Mouse (Mus musculus): Measurements from ENCODE around the gene Mkrn1. TPM values are rescaled to one million over a fixed set of nuclear protein-coding genes. Genes with fewer than 3 reads are reported as not detected.

Gene Mkrn1
- total RNA-seq (2014; rRNA removed) (222 and 264 TPM in 2 replicates), polyA plus RNA-seq (2015; fragmentation: Nextera tagmentation; extraction: Ambion mirVana) (199 and 217 TPM in 2 replicates)

DNA sequence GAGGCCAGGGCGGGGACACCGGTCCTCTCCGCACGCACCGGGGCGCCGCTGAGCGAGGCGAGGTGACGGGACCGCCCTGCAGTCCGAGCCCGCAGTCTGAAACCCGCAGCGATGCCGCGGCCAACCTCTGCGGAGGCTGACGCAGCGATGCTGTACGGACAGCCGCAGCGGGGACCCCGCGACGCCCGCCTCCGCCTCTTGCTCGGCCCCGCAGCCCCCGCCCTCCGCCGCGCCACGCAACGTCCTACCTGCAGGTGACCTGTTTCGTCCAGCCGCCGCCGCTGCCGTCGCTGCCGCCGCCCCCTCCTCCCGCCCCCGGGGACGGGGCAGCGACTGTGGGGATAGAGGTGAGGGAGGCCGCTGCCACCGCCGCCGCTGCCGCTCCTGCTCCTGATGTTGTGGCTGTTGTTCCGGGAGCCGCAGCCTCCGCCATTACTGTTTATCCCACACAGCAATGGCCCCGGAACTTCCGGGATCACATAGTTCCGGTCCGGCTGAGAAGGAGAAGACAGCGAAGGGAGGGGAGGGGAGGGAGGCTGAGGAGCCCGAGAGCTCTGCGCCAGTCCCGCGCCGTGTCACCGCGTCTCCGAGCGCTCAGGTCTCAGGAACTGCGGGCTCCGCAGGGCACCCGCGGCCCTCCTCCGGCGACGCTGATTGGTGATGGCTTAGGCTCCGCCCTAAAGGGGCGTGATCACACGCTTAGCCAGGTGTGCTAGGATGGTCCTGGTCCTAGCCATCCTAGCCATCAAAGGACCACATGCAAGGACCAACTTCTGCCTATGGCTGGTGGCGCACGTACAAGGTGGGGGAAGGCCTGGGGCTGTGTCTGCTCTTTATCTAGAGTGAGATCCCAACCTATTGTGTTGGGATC is at the start of gene Mkrn1:
Gene Mkrn1, minus strand, starts transcription at position 612 of the 871 bp plus-strand sequence.
- peak within 1 kb of the TSS; percentile 97 for H3K4me3 ChIP-seq (ENCODE audit: low read depth, low read length)
- WGBS = 4% methylated on average over 57 of the region's 82 CpGs
- peak; percentile 94 for ATAC-seq

DNA sequence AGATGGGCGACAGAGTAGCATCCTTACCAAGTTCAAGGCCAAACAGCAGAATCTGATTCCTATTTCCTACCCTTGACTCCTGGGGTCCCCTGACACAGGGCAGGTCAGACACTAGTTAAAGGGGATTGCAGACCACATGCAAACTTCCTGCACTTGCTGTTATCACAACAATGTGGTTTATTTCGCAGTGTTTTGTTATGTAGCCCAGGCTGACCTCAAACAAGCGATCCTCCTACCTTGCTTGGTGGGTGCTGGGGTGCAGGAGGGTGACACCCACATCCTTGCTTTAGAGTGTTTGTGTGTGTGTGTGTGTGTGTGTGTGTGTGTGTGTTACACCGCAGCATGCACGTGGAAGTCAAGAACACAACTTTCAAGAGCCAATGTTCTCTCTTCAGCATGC is 49.2 kb upstream of the Mkrn1 start:
- Histone ChIP-seq H3K4me3 (ENCODE audit: low read depth, low read length) (no peak overlapping the region), H3K4me2 (ENCODE audit: low read depth) (no peak overlapping the region), H3K27me3 (ENCODE audit: insufficient read depth, low read length) (no peaks in the 10 kb centered on the region), H3K27ac (ENCODE audit: low read depth, low read length) (no peak overlapping the region), H3K36me3 (ENCODE audit: insufficient read depth) (peaks cover 15% of the 10 kb centered on the region; the same call in 1 of the 2 replicates), H3K9me3 (ENCODE audit: low read length) (no peaks in the 10 kb centered on the region), H3K4me1 (ENCODE audit: insufficient read depth) (no peaks in the 10 kb centered on the region), H3K9ac (no peak overlapping the region)
- TF ChIP-seq CTCF (IDR thresholded peaks at IDR 0.05; ENCODE audit: low read depth) = no peak
- ATAC-seq (no peak), DNase-seq (no peak)
- WGBS = 90% methylated on average over 5 of the region's 5 CpGs

More for the DNA sequence above, at the start of gene Mkrn1:
- H3K27ac ChIP-seq (ENCODE audit: low read depth, low read length) = peak within 1 kb of the TSS; percentile 95
- TF ChIP-seq CTCF (IDR thresholded peaks at IDR 0.05; ENCODE audit: low read depth) = peak; percentile 5; the same call in 1 of the 2 replicates
- H3K4me2 ChIP-seq (ENCODE audit: low read depth) = peak within 1 kb of the TSS; percentile 61
- H3K9ac ChIP-seq = peak within 1 kb of the TSS; percentile 79
- H3K9me3 ChIP-seq (ENCODE audit: low read length) = no peaks in the 10 kb centered on the region
- no peaks in the 10 kb centered on the region for H3K27me3 ChIP-seq (ENCODE audit: insufficient read depth, low read length)
- peak; percentile 93 for DNase-seq
- H3K4me1 ChIP-seq (ENCODE audit: insufficient read depth) = peaks cover 8% of the 10 kb centered on the region; the same call in 1 of the 2 replicates
- no peaks in the 10 kb centered on the region for H3K36me3 ChIP-seq (ENCODE audit: insufficient read depth)

DNA sequence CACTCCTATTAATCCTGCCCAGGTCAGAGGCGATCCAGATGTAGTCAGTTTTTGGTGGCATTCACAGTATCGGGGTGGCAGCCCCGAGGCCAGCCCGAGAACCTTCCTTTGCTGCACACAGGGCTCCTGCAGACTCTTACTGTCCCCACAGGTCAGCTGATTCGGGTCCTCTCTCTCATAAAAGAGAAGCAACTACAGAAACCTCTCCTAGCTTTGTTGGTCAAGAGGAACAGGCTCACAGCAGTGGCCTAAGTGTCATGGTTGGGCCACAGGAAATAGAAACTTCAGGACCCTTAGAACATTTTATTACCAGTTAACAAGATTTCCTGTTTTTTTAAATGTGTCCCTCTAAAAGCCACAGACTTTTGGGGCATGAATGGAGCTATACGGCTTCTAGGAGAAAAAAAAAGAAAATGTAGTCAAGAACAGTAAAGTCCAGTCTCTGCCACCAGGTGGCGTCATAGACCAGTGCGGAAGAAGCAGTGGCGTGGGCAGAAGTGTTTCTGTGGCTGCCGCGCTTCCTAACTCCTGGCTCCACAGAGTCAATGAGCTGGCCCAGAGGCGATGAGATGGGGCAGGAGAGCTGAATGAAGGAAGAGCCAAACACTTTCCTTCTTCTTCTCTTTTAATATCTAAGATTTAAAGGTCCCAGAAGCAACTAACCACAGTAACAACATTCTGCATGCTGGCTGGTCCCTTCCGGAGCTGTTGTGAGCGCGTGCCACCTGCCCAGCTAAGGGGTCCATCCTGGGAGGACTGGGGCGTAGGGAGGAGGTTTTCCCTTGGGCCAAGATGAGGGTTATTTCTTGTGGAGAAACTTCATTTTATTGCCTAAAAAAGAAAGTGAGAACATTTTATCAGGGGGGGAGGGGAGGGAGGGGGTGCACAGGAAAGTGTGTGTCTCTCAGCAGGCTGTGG is 42.6 kb upstream of the Mkrn1 start:
- WGBS = 46% methylated on average over 16 of the region's 16 CpGs
- peak; percentile 91 for DNase-seq
- Histone ChIP-seq H3K27me3 (ENCODE audit: insufficient read depth, low read length) (no peaks in the 10 kb centered on the region), H3K9ac (no peak overlapping the region), H3K4me3 (ENCODE audit: low read depth, low read length) (no peak overlapping the region), H3K27ac (ENCODE audit: low read depth, low read length) (no peak overlapping the region), H3K4me2 (ENCODE audit: low read depth) (no peak overlapping the region), H3K4me1 (ENCODE audit: insufficient read depth) (no peaks in the 10 kb centered on the region), H3K36me3 (ENCODE audit: insufficient read depth) (peaks cover 5% of the 10 kb centered on the region; the same call in 1 of the 2 replicates), H3K9me3 (ENCODE audit: low read length) (no peaks in the 10 kb centered on the region)
- peak; percentile 90 for TF ChIP-seq CTCF (IDR thresholded peaks at IDR 0.05; ENCODE audit: low read depth)
- peak; percentile 89 for ATAC-seq

DNA sequence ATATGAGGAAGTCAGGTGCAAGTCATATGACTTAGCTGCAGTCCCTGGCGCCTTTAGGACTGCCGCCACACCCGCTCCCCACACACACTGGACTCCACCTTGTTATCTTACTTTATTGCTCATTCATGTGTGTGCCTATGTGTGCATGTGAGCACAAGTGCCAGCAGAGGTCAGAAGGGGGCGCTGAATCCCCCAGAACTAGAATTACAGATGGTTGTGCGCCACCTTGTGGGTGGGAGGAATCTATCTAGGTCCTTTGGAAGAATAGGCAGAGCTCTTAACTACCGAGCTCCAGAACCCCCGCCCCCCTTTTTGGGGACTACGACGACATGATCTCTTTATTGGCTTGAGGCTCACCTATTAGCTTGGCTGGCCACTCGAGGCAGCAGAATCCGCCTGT is 39.8 kb upstream of the Mkrn1 start:
- H3K9ac ChIP-seq = no peak overlapping the region
- no peak for DNase-seq

DNA sequence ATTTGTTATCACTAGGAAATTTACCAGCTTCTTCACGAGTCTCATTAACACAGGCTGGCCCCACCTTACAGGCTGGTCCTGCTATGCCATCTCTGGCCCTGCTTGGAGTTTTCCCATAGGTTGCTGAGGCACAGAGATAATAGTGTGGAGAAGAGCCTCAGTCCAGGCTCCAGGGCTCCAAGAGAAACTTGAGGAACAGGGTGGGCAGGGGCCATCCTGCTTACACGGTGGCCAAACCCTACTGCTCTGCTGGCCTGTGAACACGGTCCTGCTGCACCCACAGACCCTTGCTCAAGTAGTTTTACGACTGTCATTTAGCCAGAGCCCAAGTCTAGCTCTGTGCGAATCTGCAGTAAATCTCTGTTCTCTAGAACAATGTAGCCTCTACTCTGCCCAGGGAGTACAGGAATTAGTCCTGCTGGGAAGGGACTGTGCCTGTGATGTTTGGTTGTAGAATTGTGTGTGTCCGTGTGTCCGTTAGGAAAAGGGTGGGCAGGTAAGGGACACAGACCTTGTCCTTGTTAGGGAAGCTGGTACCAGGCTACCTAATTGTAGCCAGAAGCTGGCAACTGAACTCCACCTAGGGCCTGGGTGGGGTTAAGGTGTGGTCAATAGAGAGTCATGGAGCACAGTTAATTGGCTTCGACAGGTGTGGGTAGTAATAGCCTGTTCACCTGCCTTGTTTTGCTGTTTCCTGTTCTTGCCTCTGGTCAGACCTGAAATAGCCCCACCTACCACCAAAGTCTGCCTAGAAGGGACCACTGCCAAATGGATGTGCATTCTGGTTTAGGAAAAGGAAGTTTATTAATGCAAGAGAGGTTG is 35.3 kb upstream of the Mkrn1 start:
- no peak for TF ChIP-seq CTCF (IDR thresholded peaks at IDR 0.05; ENCODE audit: low read depth)
- peaks cover under 1% of the 10 kb centered on the region; the same call in 1 of the 2 replicates for H3K36me3 ChIP-seq (ENCODE audit: insufficient read depth)
- H3K27ac ChIP-seq (ENCODE audit: low read depth, low read length) = no peak overlapping the region
- H3K9ac ChIP-seq = no peak overlapping the region
- H3K27me3 ChIP-seq (ENCODE audit: insufficient read depth, low read length) = no peaks in the 10 kb centered on the region
- no peaks in the 10 kb centered on the region for H3K4me1 ChIP-seq (ENCODE audit: insufficient read depth)
- no peak overlapping the region for H3K4me3 ChIP-seq (ENCODE audit: low read depth, low read length)
- DNase-seq (no peak), ATAC-seq (no peak; the same call in 1 of the 2 replicates)
- 81% methylated on average over 8 of the region's 8 CpGs for WGBS
- H3K9me3 ChIP-seq (ENCODE audit: low read length) = no peaks in the 10 kb centered on the region
- no peak overlapping the region for H3K4me2 ChIP-seq (ENCODE audit: low read depth)

More for the DNA sequence above, 39.8 kb upstream of the Mkrn1 start:
- peak; percentile 40 for TF ChIP-seq CTCF (IDR thresholded peaks at IDR 0.05; ENCODE audit: low read depth)
- Histone ChIP-seq H3K36me3 (ENCODE audit: insufficient read depth) (peaks cover 5% of the 10 kb centered on the region; the same call in 1 of the 2 replicates), H3K4me2 (ENCODE audit: low read depth) (no peak overlapping the region), H3K27me3 (ENCODE audit: insufficient read depth, low read length) (no peaks in the 10 kb centered on the region), H3K9me3 (ENCODE audit: low read length) (no peaks in the 10 kb centered on the region), H3K4me3 (ENCODE audit: low read depth, low read length) (no peak overlapping the region), H3K27ac (ENCODE audit: low read depth, low read length) (no peak overlapping the region), H3K4me1 (ENCODE audit: insufficient read depth) (no peaks in the 10 kb centered on the region)
- 97% methylated on average over 11 of the region's 11 CpGs for WGBS
- no peak for ATAC-seq

DNA sequence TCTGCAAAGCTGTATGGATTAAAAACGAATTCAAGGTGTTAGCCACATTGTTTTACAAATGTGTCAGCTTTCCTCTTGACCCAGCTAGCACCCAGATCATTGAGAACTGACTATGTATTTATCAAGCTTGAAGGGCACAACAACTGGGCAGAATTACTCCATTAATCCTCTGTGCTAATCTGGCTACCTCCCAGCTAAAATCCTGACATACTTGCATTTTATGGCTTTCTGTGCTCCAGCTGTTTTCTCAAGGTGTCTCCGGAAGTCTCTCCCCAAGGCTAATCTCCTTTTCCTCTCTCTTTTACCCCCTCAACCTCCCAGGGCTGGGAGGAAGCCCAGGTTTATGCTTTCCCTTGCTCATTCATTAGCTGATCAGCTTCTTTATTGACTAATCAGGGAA is 34.4 kb upstream of the Mkrn1 start:
- H3K27me3 ChIP-seq (ENCODE audit: insufficient read depth, low read length) = no peaks in the 10 kb centered on the region
- H3K9ac ChIP-seq = no peak overlapping the region
- H3K36me3 ChIP-seq (ENCODE audit: insufficient read depth) = no peaks in the 10 kb centered on the region
- no peaks in the 10 kb centered on the region for H3K4me1 ChIP-seq (ENCODE audit: insufficient read depth)
- H3K4me2 ChIP-seq (ENCODE audit: low read depth) = no peak overlapping the region
- DNase-seq = no peak
- no peak overlapping the region for H3K4me3 ChIP-seq (ENCODE audit: low read depth, low read length)
- no peaks in the 10 kb centered on the region for H3K9me3 ChIP-seq (ENCODE audit: low read length)
- H3K27ac ChIP-seq (ENCODE audit: low read depth, low read length) = no peak overlapping the region
- TF ChIP-seq CTCF (IDR thresholded peaks at IDR 0.05; ENCODE audit: low read depth) = no peak
- 71% methylated on average over 2 of the region's 2 CpGs for WGBS
- ATAC-seq = no peak
